Mouse (Mus musculus) kidney, postnatal 0 days (tissue): ENCODE measurements around the gene Nup214. TPM values are rescaled to one million over a fixed set of nuclear protein-coding genes. Genes with fewer than 3 reads are reported as not detected.

ENCODE experiments used
- ATAC-seq: fragments of 200-750 bp; cut with Nextera tagmentation; replicated peaks from 2 replicates; pipeline ENCODE4 v1.8.0; 2017; ENCODE audit warnings: low read depth, moderate number of reproducible peaks, moderate TSS enrichment, moderate library complexity; ENCODE audit not compliant: low FRiP score
- DNase-seq: peaks from one replicate; pipeline ENCODE4 v3.0.0-alpha.2; 2016; ENCODE audit warnings: low spot score
- H3K27ac ChIP-seq: fragments of 300-500 bp; sonication (generic); 2 replicates; pipeline ENCODE4 v1.5.1; 2014; ENCODE audit warnings: mild to moderate bottlenecking
- H3K27me3 ChIP-seq: fragments of 300-500 bp; sonication (generic); 2 replicates; pipeline ENCODE4 v1.6.1; 2014; ENCODE audit warnings: low read length, mixed read lengths; ENCODE audit not compliant: insufficient read depth
- H3K36me3 ChIP-seq: fragments of 300-500 bp; sonication (generic); 2 replicates; pipeline ENCODE4 v1.6.1; 2014; ENCODE audit warnings: low read length, mixed read lengths; ENCODE audit not compliant: insufficient read depth
- H3K4me1 ChIP-seq: fragments of 300-500 bp; sonication (generic); replicated peaks from 2 replicates; pipeline ENCODE4 v1.6.1; 2014; ENCODE audit warnings: antibody characterized with exemption, low read length, mixed read lengths; ENCODE audit not compliant: insufficient read depth
- H3K4me2 ChIP-seq: fragments of 300-500 bp; sonication (generic); 2 replicates; pipeline ENCODE4 v1.6.1; 2014; ENCODE audit warnings: mild to moderate bottlenecking, low read length, moderate library complexity, mixed read lengths
- H3K4me3 ChIP-seq: fragments of 300-500 bp; sonication (generic); replicated peaks from 2 replicates; pipeline ENCODE4 v1.5.1; 2014; ENCODE audit warnings: low read depth, low read length
- H3K9ac ChIP-seq: fragments of 300-500 bp; sonication (generic); 2 replicates; pipeline ENCODE4 v1.6.1; 2014; ENCODE audit warnings: low read depth, low read length
- H3K9me3 ChIP-seq: fragments of 300-500 bp; sonication (generic); replicated peaks from 2 replicates; pipeline ENCODE4 v1.6.1; 2016; ENCODE audit warnings: low read length, inconsistent platforms, mixed read lengths
- CTCF ChIP-seq: IDR thresholded peaks from 2 replicates; pipeline ENCODE4 v1.5.1; 2016; ENCODE audit warnings: antibody characterized with exemption, low read depth, mild to moderate bottlenecking, moderate library complexity
- WGBS: fragments of 180-500 bp; shearing (Covaris S2); extraction: QIAGEN DNeasy Blood & Tissue Kit; methylation state at CpG from one replicate; pipeline ENCODE4 v1.1.7; 2014; 5-methylcytosine and 5-hydroxymethylcytosine counted together
- polyA plus RNA-seq: library from polyadenylated mRNA; unstranded; fragments of >200 nt; fragmentation: Nextera tagmentation; extraction: Ambion mirVana; gene quantifications from 2 replicates; pipeline ENCODE4 v1.2.1, GENCODE M21; 2015

The Nup214 gene
- polyA plus RNA-seq, 1 experiment from 2014 or later, result 57.6 TPM

- H3K4me2 ChIP-seq, result no peak overlapping the region
- no peak overlapping the region for H3K4me3 ChIP-seq
- 74% methylated on average over 2 of the region's 2 CpGs for WGBS
- no peaks in the 10 kb centered on the region for H3K36me3 ChIP-seq
- H3K27me3 ChIP-seq, result peaks cover 14% of the 10 kb centered on the region
- H3K9ac ChIP-seq, result no peak overlapping the region
- H3K4me1 ChIP-seq, result no peaks in the 10 kb centered on the region
- H3K9me3 ChIP-seq, result no peaks in the 10 kb centered on the region
- ATAC-seq (no peak), DNase-seq (no peak)
- no peak overlapping the region for H3K27ac ChIP-seq
- TF ChIP-seq CTCF, result no peak
Observed at GRCm38 (mm10) chr2:32090145-32090544, 115.9 kb downstream of the Nup214 start.

DNA sequence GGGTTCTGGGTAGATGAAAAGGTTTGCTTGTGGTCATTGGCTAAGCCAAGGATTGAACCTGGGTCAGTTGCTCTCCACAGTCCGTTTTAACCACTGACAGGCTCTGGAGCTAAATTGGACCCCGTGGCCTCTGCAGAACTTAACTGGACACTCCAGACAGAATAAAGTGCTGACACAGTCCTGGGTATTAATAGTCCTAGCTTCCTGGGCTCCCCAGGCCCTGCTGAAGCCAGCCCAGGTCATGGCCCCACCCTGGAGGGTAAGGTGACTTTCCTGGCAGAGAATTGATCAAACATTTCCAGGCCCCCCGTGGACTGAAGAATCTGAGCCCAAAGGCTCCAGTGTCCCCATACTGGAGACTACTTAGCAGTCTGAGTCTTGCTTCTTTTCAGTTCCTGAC is 117.7 kb downstream of the Nup214 start:
- peaks cover 14% of the 10 kb centered on the region for H3K27me3 ChIP-seq
- H3K4me1 ChIP-seq, result peaks cover 6% of the 10 kb centered on the region; the same call in 1 of the 2 replicates
- ATAC-seq (no peak), DNase-seq (no peak)
- no peaks in the 10 kb centered on the region for H3K36me3 ChIP-seq
- H3K27ac ChIP-seq, result no peak overlapping the region
- no peak overlapping the region for H3K4me3 ChIP-seq
- 61% methylated on average over 3 of the region's 3 CpGs for WGBS
- no peak overlapping the region for H3K4me2 ChIP-seq
- H3K9ac ChIP-seq, result no peak overlapping the region
- no peaks in the 10 kb centered on the region for H3K9me3 ChIP-seq
- TF ChIP-seq CTCF, result no peak

DNA sequence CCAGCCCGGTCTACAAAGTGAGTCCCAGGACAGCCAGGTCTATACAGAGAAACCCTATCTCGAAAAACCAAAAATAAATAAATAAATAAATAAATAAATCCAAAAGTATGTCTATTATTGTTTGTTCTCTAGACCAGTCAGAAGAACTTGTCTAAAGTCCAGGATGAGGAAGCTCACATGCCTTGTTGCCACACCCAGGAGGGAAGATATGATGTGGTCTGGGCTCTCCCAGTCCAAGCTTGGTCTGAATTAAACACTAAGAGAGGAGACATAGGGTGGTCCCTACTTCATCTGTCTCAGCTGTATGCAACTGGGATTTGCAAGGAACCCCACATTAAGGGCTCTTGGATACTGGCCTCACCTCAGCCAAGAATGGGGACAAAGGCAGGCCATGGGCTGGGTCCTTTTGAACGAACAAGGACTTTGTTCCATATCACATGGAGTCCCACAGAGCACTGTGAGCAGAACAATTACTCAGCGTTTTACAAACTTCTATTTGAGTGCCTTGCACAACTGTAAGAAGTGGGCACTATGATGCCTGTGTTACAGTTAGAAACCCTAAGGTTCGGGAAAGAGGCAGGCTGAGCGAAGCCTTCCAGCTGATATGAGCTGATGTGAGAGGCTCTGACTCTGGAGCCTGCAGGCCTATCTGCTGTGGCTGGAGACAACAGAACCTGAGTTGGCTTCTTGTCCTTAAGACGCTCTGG is 119.9 kb downstream of the Nup214 start:
- Histone ChIP-seq H3K9ac (no peak overlapping the region), H3K27ac (no peak overlapping the region), H3K36me3 (no peaks in the 10 kb centered on the region), H3K4me2 (no peak overlapping the region), H3K4me1 (peaks cover 6% of the 10 kb centered on the region; the same call in 1 of the 2 replicates), H3K27me3 (no peaks in the 10 kb centered on the region), H3K9me3 (no peaks in the 10 kb centered on the region), H3K4me3 (no peak overlapping the region)
- ATAC-seq (no peak), DNase-seq (no peak)
- 83% methylated on average over 7 of the region's 7 CpGs for WGBS
- no peak for TF ChIP-seq CTCF

- Histone ChIP-seq H3K36me3 (no peaks in the 10 kb centered on the region), H3K27me3 (no peaks in the 10 kb centered on the region), H3K4me2 (peak within 1 kb of the TSS; percentile 46), H3K27ac (no peak within 1 kb of the TSS), H3K9ac (peak within 1 kb of the TSS; percentile 61), H3K4me3 (peak within 1 kb of the TSS; percentile 28), H3K4me1 (peaks cover 6% of the 10 kb centered on the region; the same call in 1 of the 2 replicates), H3K9me3 (no peaks in the 10 kb centered on the region)
- 54% methylated on average over 22 of the region's 22 CpGs for WGBS
- ATAC-seq, result peak; percentile 47
- no peak for TF ChIP-seq CTCF
- DNase-seq, result peak; percentile 77
Observed at GRCm38 (mm10) chr2:32095351-32096121, 121.3 kb downstream of the Nup214 start, which contains the start of gene Plpp7. Plpp7 (plus strand) TSS chr2:32095528.

DNA sequence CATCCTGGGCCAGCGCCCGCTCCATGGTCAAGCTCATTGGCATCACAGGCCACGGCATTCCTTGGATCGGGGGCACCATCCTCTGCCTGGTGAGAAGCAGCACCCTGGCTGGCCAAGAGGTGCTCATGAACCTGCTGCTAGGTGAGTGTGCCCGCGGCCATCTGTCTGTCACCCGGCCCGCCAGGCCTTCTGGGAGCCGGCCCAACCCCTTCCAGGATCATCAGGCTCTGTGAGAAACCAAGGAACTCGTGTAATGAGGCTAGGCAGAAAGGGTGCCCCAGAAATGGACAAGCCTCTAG is 121.8 kb downstream of the Nup214 start:
- Histone ChIP-seq H3K4me3 (peak overlapping the region; percentile 28; the same call in 1 of the 2 replicates), H3K27me3 (no peaks in the 10 kb centered on the region), H3K27ac (no peak overlapping the region), H3K4me2 (peak overlapping the region; percentile 46), H3K9me3 (no peaks in the 10 kb centered on the region), H3K9ac (peak overlapping the region; percentile 61), H3K36me3 (no peaks in the 10 kb centered on the region), H3K4me1 (peaks cover 6% of the 10 kb centered on the region; the same call in 1 of the 2 replicates)
- DNase-seq (no peak), ATAC-seq (no peak)
- 86% methylated on average over 10 of the region's 10 CpGs for WGBS
- no peak for TF ChIP-seq CTCF

DNA sequence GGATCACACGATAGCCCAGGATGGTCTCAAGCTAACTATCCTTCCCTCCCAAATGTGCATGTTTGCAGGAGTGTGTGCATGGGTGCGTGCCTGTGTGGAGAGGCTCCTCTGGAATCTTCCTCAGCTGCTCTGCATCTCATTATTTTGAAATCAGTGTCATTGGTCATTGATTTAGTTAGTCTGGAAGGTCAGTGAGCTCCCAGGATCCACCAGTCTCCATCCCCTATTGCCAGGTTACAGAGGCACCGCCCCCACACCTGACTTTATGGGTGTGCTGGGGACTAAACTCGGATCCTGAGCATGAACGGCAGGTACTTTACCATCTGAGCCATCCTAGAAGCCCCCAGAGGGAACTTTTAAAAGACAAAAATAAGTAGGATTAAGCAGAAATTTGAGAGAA is 128.7 kb downstream of the Nup214 start:
- H3K9me3 ChIP-seq, result no peaks in the 10 kb centered on the region
- H3K36me3 ChIP-seq, result no peaks in the 10 kb centered on the region
- H3K9ac ChIP-seq, result no peak overlapping the region
- no peak for TF ChIP-seq CTCF
- no peaks in the 10 kb centered on the region for H3K4me1 ChIP-seq
- no peak for ATAC-seq
- H3K4me3 ChIP-seq, result no peak overlapping the region
- no peaks in the 10 kb centered on the region for H3K27me3 ChIP-seq
- 43% methylated on average over 5 of the region's 5 CpGs for WGBS
- DNase-seq, result no peak
- no peak overlapping the region for H3K27ac ChIP-seq
- H3K4me2 ChIP-seq, result peak overlapping the region; percentile 28
